Mouse (Mus musculus): Measurements from ENCODE around the gene Mybpc3.
A peak's percentile ranks its signal among the peaks of the same experiment; 100 is the strongest.

Mybpc3 gene

DNA sequence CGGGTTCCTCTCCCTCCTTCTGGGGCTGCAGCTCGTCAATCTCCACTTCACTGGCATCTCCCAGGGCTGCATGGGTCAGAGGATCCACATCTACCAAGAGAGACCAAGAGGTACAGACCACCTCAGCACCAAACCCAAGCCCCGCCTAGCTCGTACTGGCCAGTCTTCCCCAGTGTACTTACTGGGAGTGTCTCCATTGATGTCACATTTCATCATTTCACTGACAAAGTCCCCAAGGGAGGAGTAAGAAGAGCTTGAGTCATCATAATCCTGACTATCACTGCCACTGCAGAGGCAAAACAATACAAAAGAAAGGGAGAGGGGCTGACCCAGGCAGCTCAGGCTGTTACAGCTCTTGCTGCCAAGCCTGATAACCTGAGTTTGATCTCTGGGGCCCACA, 49.7 kb downstream of the Mybpc3 start:
- DNase-seq (ENCODE audit: low spot score in 2 of 2): no peak

DNA sequence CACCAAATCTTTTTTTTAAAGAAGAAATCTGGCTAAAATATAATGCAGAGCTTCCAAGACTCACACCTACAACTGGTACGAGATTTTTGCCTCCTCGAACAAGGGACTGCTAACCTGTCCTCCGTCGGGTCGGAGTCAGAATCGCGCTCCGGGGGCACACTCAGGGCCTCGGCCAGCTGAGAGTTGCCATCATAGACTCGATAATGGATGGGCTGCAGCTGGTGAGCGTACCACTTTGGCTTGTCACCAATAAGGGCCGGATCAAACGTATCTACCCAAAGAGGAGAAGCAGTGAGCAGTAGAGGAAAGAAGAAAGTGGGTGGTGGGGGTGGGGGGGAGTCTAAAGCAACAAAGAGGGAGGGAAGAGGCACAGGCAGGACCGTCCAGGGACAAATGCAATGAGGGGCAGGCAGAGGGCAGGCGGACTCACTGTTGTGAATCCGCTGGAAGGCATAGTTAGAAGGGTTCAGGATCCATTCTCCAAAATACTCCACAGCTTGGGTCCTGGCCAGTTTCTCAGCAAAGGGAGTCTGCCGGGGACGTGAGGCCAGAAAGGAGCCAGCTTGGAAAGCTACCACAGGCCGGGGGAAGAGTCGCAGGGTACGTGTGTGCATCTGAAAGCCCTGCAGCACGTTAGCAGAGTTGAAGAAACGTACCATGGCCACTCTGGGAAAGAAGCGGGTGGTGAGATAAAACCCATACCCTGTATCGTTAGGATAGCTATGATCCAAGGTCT, 51.8 kb downstream of the Mybpc3 start:
- no peak for DNase-seq (ENCODE audit: low spot score in 2 of 2)

DNA sequence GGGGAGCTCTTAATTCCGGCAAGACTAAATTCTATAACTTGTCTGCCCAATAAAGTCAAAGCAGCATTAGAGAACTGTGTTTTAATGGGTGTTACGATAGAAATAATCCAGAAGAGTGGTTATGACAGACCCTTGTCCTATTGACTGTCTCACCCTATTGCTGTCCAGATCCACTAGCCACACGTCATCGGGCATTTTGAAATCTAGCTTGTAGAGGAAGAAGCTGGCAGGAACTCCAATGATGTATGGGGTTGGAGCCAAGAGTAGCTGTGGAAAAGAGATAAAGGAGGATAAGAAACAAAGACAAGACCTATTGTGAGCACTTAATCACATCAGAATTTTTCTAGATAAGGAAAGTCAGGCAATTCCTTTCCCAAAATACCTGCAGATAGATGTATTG, 57.5 kb downstream of the Mybpc3 start:
- no peak for DNase-seq (ENCODE audit: low spot score in 2 of 2)

DNA sequence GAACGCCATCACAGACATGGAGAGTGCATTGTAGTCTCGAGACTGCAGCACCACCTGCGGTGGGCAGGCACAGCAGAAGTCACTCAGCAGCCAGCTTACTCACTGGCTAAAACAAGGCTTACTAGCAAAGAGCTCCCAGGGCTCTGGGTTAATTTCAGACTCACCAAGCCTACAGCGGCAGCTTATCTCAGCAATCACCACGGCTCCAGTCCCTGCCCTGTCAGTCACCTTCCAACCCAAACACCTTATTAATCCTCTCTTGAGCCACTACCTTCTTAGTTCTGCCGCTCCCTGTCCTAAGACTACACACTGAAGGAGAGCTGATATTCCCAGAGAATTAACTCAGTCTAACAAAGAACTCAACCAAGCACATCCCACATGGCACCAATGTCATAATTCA, 58.3 kb downstream of the Mybpc3 start:
- DNase-seq (ENCODE audit: low spot score in 2 of 2): no peak

DNA sequence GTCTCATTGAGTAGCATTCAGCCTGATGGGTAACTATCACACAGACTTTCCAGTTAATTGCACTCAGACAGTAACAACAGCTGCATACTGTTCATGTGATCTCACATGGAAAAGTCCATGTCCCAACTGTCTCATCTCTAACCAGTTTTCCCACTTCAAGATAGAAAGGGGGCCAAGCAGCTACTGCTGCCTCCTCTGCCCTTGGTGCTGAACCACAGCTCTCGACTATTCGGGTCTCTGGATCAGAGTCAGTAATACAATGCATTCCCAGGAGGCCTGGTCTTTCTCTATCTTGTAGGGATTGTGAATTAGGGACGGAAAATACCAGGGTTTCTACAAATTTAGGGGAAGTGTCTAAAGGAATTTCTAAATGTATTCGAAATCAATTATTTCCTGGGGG, 61.9 kb downstream of the Mybpc3 start:
- no peak for DNase-seq (ENCODE audit: low spot score in 2 of 2)

DNA sequence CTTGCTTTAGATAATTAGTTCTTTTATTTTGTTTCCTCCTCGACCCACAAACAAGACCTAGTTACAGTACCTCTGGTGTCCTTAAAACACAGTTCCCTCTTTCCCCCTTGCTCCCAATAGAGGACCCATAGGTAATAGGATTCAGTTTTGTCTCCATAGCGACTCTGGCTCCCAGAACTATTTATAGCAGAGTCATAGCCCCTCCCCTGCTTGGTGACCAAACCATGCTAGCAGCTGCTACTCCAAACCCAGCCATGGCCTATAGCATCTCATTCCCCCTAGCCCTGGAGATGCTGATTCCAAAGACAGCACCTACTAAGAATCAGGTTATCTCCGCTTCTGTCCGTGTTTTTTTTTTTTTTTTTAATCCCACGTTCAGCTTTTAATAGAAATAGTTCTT, 62.8 kb downstream of the Mybpc3 start:
- DNase-seq (ENCODE audit: low spot score in 2 of 2): no peak

DNA sequence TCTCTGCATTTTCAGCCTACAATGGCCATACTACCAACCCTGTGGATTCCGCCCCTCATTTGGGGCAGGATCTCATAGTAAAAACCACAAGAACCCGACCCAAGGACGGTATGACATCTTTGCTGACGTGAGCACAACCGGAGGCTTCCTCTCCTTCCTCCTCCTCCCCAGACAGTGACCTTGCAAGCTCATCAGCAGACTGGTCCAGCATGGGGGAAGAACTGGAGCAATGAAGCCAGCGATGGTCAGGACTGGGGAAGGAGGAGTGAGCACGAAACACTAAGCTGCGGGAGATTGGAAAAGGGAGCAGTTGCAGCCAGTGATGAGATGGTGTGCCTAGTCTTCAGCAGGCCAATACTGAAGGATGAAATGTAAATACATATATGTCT, 64.1 kb downstream of the Mybpc3 start:
- no peak for DNase-seq (ENCODE audit: low spot score in 2 of 2)

DNA sequence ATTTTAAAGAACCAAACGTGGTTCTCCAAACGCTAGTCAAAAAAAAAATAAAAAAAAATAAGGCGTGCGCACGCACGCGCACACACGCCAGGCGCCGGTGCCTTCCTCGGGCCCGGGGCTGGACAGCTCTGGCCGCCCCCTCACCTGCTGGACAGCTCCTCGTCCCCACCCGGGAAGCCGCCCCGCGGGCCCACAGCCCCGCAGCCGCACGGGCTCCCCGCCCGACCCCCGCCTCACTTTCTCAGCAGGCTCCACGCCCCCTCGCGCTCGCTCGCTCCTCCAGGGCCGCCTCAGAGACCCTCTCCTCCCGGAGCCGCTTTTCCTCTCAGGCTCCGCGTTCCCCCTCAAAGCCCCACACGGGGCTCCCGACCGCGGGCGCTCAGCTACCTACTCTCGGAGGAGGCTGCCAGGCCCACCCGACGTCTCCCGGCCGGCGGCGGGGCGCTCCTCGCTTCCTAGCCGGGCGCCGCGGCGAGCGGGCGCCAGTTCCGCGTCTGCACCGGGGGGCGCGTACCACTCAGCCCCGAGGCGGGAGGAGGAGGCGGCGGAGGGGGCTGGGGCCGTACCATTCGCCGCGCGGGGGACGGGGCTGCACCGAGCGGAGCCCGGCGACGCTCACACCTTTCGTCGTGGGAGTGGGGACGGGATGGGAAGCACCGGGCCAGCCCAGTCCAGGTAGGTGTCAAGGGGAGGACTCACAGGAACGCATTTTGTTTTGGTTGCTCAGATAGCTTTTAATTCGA, 64.6 kb downstream of the Mybpc3 start:
- DNase-seq (ENCODE audit: low spot score in 2 of 2): peak; percentile 59 to 80

DNA sequence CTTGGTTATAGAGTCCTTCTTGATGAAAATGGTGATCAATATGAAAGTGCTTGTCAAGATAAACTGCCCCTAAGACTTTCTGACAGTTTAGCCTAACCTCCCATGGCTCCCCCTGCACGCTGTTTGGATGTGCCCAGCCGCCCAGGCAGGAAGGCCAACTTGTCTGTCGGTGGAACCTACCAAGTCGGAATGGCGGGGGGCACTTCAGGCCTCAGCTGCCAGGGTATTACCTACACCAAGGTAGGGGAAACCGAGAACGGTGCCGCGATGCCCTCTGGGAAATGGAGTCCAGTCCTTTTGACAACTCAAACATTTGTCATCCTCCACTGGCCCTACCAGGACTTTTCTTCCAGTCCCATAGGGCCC, 65.2 kb downstream of the Mybpc3 start:
- DNase-seq (ENCODE audit: low spot score in 2 of 2): peak; percentile 94

DNA sequence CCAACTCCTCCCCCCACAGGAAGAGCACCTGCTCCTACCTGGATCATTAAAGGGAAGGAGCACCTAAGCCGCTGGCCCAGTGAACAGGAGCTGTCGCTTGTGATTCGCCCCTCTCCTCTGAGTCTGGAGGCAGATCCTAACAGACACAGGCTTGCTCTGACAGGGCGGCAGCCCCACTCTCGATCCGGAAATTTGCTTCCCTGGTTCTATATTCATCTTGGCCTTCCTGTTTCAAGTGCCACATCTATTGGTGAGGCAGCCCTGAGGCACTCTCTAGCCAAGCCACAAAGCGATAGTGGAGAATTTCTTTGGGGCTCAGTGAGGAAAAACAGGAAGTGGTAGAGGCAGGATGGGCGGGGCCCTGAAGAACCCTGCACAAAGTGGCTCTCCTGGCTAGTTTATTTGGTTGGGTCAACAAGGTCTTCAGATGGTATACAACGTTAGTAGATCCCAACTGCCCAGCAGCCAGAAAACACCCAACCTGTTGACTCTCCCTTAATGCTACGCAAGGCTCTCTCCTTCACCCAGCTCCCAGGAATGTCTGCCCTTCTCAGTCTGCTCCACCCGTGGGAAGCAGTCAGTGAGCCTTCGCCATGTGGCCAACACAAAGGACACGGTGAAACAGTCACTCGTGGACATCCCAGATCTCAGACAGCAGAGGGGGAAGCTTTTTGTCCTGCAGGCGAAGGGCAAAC, 65.9 kb downstream of the Mybpc3 start, which contains the start of gene Madd:
Gene Madd, minus strand, starts transcription at position 127 of the 695 bp plus-strand sequence.
- no peak for DNase-seq (ENCODE audit: low spot score in 2 of 2)

All from frontal cortex, postnatal 25 days (tissue).